Mouse (Mus musculus) myocyte (in vitro differentiated cells): ENCODE data around the gene Icam1.

Source experiments
- CEBPB ChIP-seq: IDR thresholded peaks from 2 replicates; pipeline ENCODE4 v1.6.1; 2011; ENCODE audit warnings: mild to moderate bottlenecking, moderate library complexity; ENCODE audit not compliant: poor library complexity, insufficient read depth, severe bottlenecking
- E2F4 ChIP-seq: IDR thresholded peaks from one replicate; pipeline ENCODE4 v1.6.1; 2011; ENCODE audit warnings: mild to moderate bottlenecking, control low read depth, moderate library complexity; ENCODE audit not compliant: insufficient read depth
- MYOG ChIP-seq, 3 experiments: IDR thresholded peaks; one replicate each; pipeline ENCODE4 v1.6.1; 2011; ENCODE audit warnings: control low read depth in 2 of 3, low read depth in 2 of 3, mild to moderate bottlenecking in 2 of 3; ENCODE audit not compliant: insufficient read length in 2 of 3, control insufficient read depth in 1 of 3, insufficient read depth in 1 of 3
- POLR2A ChIP-seq: IDR thresholded peaks from one replicate; pipeline ENCODE4 v1.6.1; 2011; ENCODE audit warnings: low read depth, mild to moderate bottlenecking, control low read depth, moderate library complexity; ENCODE audit not compliant: insufficient read length
- POLR2AphosphoS2 ChIP-seq: IDR thresholded peaks from one replicate; pipeline ENCODE4 v1.6.1; 2011; ENCODE audit warnings: low read depth, control low read depth; ENCODE audit not compliant: insufficient read length

GRCm38 (mm10) chr9:21029291-21030054 is 13.7 kb downstream of the Icam1 start, which contains the start of gene Icam4:
- TF ChIP-seq POLR2AphosphoS2 (no peak), POLR2A (no peak), MYOG (IDR thresholded peaks at IDR 0.05; ENCODE audit: control insufficient read depth in 1 of 3, insufficient read depth in 1 of 3, insufficient read length in 2 of 3, low read depth in 2 of 3) (no peak), E2F4 (no peak), CEBPB (no peak)
